Mouse (Mus musculus) T-helper 1 cell (primary cell): ENCODE measurements around the gene Polr1a.

ENCODE experiments used
- in situ Hi-C: fragments of 300-600 bp; cut with MboI, MseI; formaldehyde crosslinking; loops from one replicate; pipeline ENCODE4 v1.15.1; 2025; ENCODE audit warnings: high pct_unique_total_duplicates

The Polr1a gene

GRCm38 (mm10) chr6:71994004-71994403 lies 85.2 kb downstream of the Polr1a start:
- in situ Hi-C loops: loop anchor here (5.0 to 25.0 kb wide), 2 partner anchors 78 to 168 kb away; no protein-coding TSS in a partner anchor

GRCm38 (mm10) chr6:71995081-71995480 lies 86.2 kb downstream of the Polr1a start:
- in situ Hi-C loops: loop anchor here (25.0 kb wide), 1 partner anchor 167 kb away; no protein-coding TSS in a partner anchor

GRCm38 (mm10) chr6:71997215-71997614 lies 88.4 kb downstream of the Polr1a start:
- in situ Hi-C loops: loop anchor here (25.0 kb wide), 1 partner anchor 165 kb away; no protein-coding TSS in a partner anchor

GRCm38 (mm10) chr6:71999917-72000512 lies 91.2 kb downstream of the Polr1a start:
- in situ Hi-C loops: loop anchor here (25.0 kb wide), 1 partner anchor 162 kb away; no protein-coding TSS in a partner anchor

GRCm38 (mm10) chr6:72001220-72001777 lies 92.4 kb downstream of the Polr1a start:
- in situ Hi-C loops: no loop called here

- in situ Hi-C loops: no loop called here
Measured at GRCm38 (mm10) chr6:72007411-72008212, 98.8 kb downstream of the Polr1a start.

- in situ Hi-C loops: no loop called here
Measured at GRCm38 (mm10) chr6:72008213-72008655, 99.4 kb downstream of the Polr1a start.

GRCm38 (mm10) chr6:72009454-72009853 lies 100.6 kb downstream of the Polr1a start:
- in situ Hi-C loops: no loop called here

- in situ Hi-C loops: no loop called here
Measured at GRCm38 (mm10) chr6:72014033-72014432, 105.2 kb downstream of the Polr1a start.

GRCm38 (mm10) chr6:72018052-72018451 lies 109.2 kb downstream of the Polr1a start:
- in situ Hi-C loops: no loop called here

- in situ Hi-C loops: no loop called here
Measured at GRCm38 (mm10) chr6:72025497-72025896, 116.6 kb downstream of the Polr1a start.

GRCm38 (mm10) chr6:72028079-72028478 lies 119.2 kb downstream of the Polr1a start:
- in situ Hi-C loops: no loop called here

- in situ Hi-C loops: no loop called here
Measured at GRCm38 (mm10) chr6:72029674-72030073, 120.8 kb downstream of the Polr1a start.
